Mouse (Mus musculus) testis, adult 2 months (tissue): ENCODE results near the gene Calhm2. TPM values are rescaled to one million over a fixed set of nuclear protein-coding genes. Genes with fewer than 3 reads are reported as not detected.
A peak's percentile ranks its signal among the peaks of the same experiment; 100 is the strongest.

ENCODE experiments used
- H3K27ac ChIP-seq: fragments of 200-500 bp; 2 replicates; pipeline ENCODE4 v1.5.1; 2012; ENCODE audit warnings: low read depth, low read length; ENCODE audit not compliant: control insufficient read depth, insufficient read depth
- H3K27me3 ChIP-seq: fragments of 200-500 bp; 2 replicates; pipeline ENCODE4 v1.6.1; 2012; ENCODE audit warnings: mild to moderate bottlenecking, low read length, moderate library complexity; ENCODE audit not compliant: control insufficient read depth, insufficient read depth
- H3K36me3 ChIP-seq: fragments of 200-500 bp; 2 replicates; pipeline ENCODE4 v1.6.1; 2012; ENCODE audit warnings: mild to moderate bottlenecking, low read length; ENCODE audit not compliant: control insufficient read depth, insufficient read depth
- H3K4me1 ChIP-seq: fragments of 200-500 bp; 2 replicates; pipeline ENCODE4 v1.6.1; 2012; ENCODE audit warnings: low read length; ENCODE audit not compliant: control insufficient read depth, insufficient read depth
- H3K4me3 ChIP-seq: fragments of 200-500 bp; 2 replicates; pipeline ENCODE4 v1.5.1; 2012; ENCODE audit warnings: low read depth, mild to moderate bottlenecking, low read length, moderate library complexity, mixed read lengths; ENCODE audit not compliant: control insufficient read depth
- CTCF ChIP-seq: fragments of 200-500 bp; IDR thresholded peaks from 2 replicates; pipeline ENCODE4 v1.5.1; 2012; ENCODE audit warnings: low read depth, mild to moderate bottlenecking, inconsistent platforms, low read length, moderate library complexity; ENCODE audit not compliant: control insufficient read depth, insufficient read depth, insufficient replicate concordance
- POLR2A ChIP-seq: fragments of 200-500 bp; IDR thresholded peaks from 2 replicates; pipeline ENCODE4 v1.6.1; 2012; ENCODE audit warnings: low read depth, mild to moderate bottlenecking, inconsistent platforms, low read length, moderate library complexity; ENCODE audit not compliant: control insufficient read depth
- polyA plus RNA-seq: library from polyadenylated mRNA; depleted of rRNA; stranded (reverse); fragments of >200 nt; gene quantifications from 2 replicates; pipeline ENCODE4 v1.2.3, GENCODE M21; 2012

Gene Calhm2
- polyA plus RNA-seq, 1 experiment = 4.1 TPM

DNA sequence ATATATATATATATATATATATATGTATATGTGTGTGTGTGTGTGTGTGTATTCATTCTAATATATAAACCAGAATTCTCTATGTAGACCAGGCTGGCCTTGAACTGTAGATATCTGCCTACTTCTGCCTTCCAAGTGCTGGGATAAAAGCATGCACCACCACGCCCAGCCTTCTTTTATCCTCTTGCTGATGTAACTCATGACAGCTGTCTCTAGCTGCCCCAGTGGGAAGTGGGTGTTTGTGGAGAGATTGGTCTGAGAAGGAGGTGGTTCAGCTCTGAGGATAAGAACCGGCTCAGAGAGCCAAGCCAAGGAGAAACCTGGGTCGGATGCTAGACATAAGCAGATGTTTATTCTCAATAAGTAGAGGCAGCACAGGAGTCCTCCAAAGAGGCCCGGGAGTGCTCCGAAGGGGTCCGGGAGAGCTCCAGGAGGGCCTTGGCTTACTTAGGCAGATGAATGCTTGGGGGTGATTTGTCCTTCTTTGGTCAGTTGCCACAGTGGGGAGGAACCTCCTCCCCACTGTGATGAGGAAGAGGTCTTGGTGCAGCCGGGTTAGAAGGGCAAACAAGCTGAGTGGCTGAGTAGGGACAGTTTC lies 29.6 kb upstream of the Calhm2 start:
- Histone ChIP-seq H3K27ac (no peak overlapping the region), H3K36me3 (no peaks in the 10 kb centered on the region), H3K27me3 (no peaks in the 10 kb centered on the region), H3K4me1 (peaks cover 9% of the 10 kb centered on the region), H3K4me3 (no peak overlapping the region)
- TF ChIP-seq POLR2A (no peak), CTCF (no peak)

- Histone ChIP-seq H3K27ac (no peak overlapping the region), H3K27me3 (no peaks in the 10 kb centered on the region), H3K4me1 (peaks cover 9% of the 10 kb centered on the region), H3K36me3 (no peaks in the 10 kb centered on the region), H3K4me3 (no peak overlapping the region)
- TF ChIP-seq CTCF (no peak), POLR2A (no peak)
Observed at GRCm38 (mm10) chr19:47166758-47167157, 28.7 kb upstream of the Calhm2 start.

- TF ChIP-seq CTCF (no peak), POLR2A (no peak)
- H3K36me3 ChIP-seq = no peaks in the 10 kb centered on the region
Observed at GRCm38 (mm10) chr19:47163176-47163744, 25.2 kb upstream of the Calhm2 start.

GRCm38 (mm10) chr19:47161669-47162068 lies 23.6 kb upstream of the Calhm2 start:
- H3K4me3 ChIP-seq = no peak overlapping the region
- H3K4me1 ChIP-seq = no peaks in the 10 kb centered on the region
- no peak for TF ChIP-seq POLR2A
- no peak for TF ChIP-seq CTCF
- no peaks in the 10 kb centered on the region for H3K36me3 ChIP-seq
- H3K27me3 ChIP-seq = no peaks in the 10 kb centered on the region
- no peak overlapping the region for H3K27ac ChIP-seq

More at GRCm38 (mm10) chr19:47163176-47163744, 25.2 kb upstream of the Calhm2 start:
- Histone ChIP-seq H3K27me3 (no peaks in the 10 kb centered on the region), H3K27ac (no peak overlapping the region), H3K4me3 (no peak overlapping the region), H3K4me1 (peaks cover 3% of the 10 kb centered on the region)

GRCm38 (mm10) chr19:47157664-47158063 lies 19.6 kb upstream of the Calhm2 start, which contains the start of gene Calhm3:
Gene Calhm3 (minus strand): TSS chr19:47157764.
- H3K27me3 ChIP-seq = no peaks in the 10 kb centered on the region
- no peaks in the 10 kb centered on the region for H3K4me1 ChIP-seq
- no peak within 1 kb of the TSS for H3K27ac ChIP-seq
- TF ChIP-seq POLR2A = no peak
- TF ChIP-seq CTCF = no peak
- no peaks in the 10 kb centered on the region for H3K36me3 ChIP-seq
- no peak within 1 kb of the TSS for H3K4me3 ChIP-seq

- Histone ChIP-seq H3K27me3 (no peaks in the 10 kb centered on the region), H3K4me3 (no peak overlapping the region), H3K36me3 (no peaks in the 10 kb centered on the region), H3K27ac (no peak overlapping the region), H3K4me1 (peaks cover 4% of the 10 kb centered on the region; the same call in 1 of the 2 replicates)
- TF ChIP-seq CTCF (no peak), POLR2A (no peak)
Observed at GRCm38 (mm10) chr19:47153767-47154166, 15.7 kb upstream of the Calhm2 start.

DNA sequence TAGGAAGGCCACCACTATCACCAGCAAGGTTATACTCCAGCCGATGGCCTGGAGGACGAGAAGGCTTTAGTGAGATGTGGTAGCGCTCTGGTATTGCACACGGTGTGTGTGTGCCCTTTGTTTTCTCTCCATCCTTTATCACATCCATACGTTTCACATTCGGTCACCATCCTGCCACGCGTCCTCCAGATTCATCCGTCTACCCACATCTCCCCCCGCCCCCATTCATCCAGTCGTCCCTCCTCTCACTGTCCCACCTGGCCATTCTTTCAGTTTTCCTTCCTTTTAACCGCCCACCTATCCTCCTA lies 13.9 kb upstream of the Calhm2 start:
- Histone ChIP-seq H3K36me3 (no peaks in the 10 kb centered on the region), H3K27me3 (no peaks in the 10 kb centered on the region), H3K27ac (no peak overlapping the region), H3K4me1 (peaks cover 4% of the 10 kb centered on the region; the same call in 1 of the 2 replicates), H3K4me3 (peak overlapping the region; percentile 21)
- no peak for TF ChIP-seq POLR2A
- TF ChIP-seq CTCF = no peak

DNA sequence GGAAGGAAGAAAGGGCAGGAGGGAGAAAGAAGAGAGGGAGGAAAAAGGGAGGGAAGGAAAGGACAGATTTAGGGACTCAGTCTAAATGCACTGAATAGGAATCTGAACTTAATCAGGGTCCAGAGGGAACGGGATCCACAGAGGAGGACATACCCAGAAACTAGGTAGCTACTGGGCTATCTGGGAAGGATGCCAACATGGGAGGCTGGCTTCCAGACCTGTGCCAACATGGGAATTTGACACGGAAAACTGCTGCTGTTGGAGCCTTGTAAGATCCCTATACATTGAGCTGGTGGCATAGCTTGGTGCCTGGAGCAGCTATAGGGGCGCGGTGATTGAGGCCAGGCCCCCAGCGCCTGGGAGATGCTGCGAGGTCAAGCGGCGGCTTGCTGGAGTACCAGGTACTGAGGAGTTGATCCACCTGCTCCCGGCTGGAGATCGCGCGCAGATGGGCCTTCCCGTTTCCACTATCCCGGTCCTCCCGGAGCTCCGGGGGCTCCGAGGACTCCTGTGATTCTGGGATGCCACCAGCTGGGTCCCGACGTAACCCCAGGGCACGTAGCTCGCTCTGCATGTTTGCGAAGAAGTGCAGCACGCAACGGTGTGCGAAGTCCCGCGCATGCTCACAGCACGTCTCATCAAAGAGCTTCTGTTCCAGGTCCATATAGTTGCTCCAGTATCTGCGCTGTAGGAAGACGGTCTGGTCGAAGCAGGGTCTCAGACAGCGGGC lies 13.4 kb upstream of the Calhm2 start:
- no peaks in the 10 kb centered on the region for H3K27me3 ChIP-seq
- no peaks in the 10 kb centered on the region for H3K36me3 ChIP-seq
- no peak for TF ChIP-seq CTCF
- no peak for TF ChIP-seq POLR2A
- peak overlapping the region; percentile 21 for H3K4me3 ChIP-seq
- H3K27ac ChIP-seq = no peak overlapping the region
- peaks cover 4% of the 10 kb centered on the region; the same call in 1 of the 2 replicates for H3K4me1 ChIP-seq
